Mouse (Mus musculus): ENCODE measurements at regions not wholly inside any gene's neighbourhood (a gene's known extent, or its start where the extent isn't known, plus 50 kb on each side); places are given as distances from the start of the nearest gene placed in this dataset.

DNA sequence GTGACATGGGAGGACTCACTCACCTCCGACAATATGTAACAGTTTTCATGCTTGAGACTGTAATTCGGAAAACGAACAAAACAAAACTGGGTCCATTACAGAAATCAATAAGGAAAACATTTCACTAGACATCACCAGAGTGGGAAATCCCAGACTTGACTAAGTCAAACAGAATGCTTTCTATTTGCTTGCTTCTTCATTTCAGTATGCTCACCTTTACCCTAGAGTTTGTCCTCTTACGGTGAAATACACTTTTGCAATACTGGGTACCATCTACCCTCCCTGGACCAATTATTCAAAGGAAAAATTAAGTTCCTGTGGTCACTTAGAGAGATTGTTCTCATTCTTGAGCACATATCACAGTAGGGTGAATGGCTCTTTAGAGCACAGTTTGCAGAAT is 613.4 kb upstream of the 4930412O13Rik start:
- 95% methylated on average over 4 of the region's 4 CpGs for WGBS
- H3K9me3 ChIP-seq (replicated peaks), result no peaks in the 10 kb centered on the region

DNA sequence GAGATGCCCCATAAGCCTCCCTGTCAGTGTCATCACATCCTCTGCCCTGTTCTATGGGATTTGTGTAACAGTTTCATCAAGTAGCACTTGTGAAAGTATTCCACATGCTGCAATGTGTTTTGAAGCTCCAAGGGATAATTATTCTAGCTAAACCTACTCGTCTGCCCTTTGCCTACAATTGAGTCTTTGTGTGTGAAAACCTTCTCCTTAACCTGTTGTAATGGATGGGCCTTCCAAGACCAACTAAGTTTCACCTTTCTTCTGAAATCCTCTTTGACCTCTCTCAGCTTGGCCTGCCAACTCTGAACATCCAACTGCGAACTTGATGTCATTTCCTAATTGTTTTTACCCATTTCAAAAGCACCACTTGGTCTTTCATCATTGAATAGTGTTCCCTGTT is 597.6 kb upstream of the 4930412O13Rik start:
- no peaks in the 10 kb centered on the region for H3K27me3 ChIP-seq (replicated peaks)
- H3K9me3 ChIP-seq (replicated peaks), result no peaks in the 10 kb centered on the region
- H3K4me2 ChIP-seq, result no peak overlapping the region
- no peak for ATAC-seq (ENCODE audit: low FRiP score)
- H3K27ac ChIP-seq (replicated peaks), result no peak overlapping the region
- H3K4me1 ChIP-seq, result no peaks in the 10 kb centered on the region
- H3K4me3 ChIP-seq (replicated peaks), result no peak overlapping the region
- H3K9ac ChIP-seq (replicated peaks), result no peak overlapping the region
- 85% methylated on average over 2 of the region's 2 CpGs for WGBS
- no peaks in the 10 kb centered on the region for H3K36me3 ChIP-seq

More for the DNA sequence above, 613.4 kb upstream of the 4930412O13Rik start:
- H3K4me3 ChIP-seq (replicated peaks), result no peak overlapping the region
- ATAC-seq (ENCODE audit: low FRiP score), result no peak
- no peak overlapping the region for H3K4me2 ChIP-seq
- no peaks in the 10 kb centered on the region for H3K36me3 ChIP-seq
- H3K4me1 ChIP-seq, result no peaks in the 10 kb centered on the region
- no peak overlapping the region for H3K9ac ChIP-seq (replicated peaks)
- H3K27ac ChIP-seq (replicated peaks), result no peak overlapping the region
- H3K27me3 ChIP-seq (replicated peaks), result no peaks in the 10 kb centered on the region

DNA sequence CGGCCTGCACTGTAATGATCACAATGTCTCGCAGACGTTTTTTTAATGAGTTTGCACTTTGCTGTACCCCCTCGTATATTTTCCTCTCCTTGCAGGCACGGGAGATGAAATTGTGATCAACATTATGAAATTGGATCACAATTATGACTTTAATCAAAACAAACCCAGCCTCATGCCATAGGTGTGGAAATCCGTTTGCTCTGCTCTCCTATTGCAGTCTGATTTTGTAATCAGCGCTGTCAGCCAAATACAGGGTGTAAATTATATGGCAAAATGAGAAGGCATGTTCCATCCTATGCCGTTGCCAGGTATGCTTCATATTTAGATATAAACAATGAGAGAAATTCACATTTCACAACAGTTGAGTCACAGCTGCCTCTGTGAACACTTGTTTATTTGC is 595.3 kb upstream of the 4930412O13Rik start:
- 83% methylated on average over 8 of the region's 8 CpGs for WGBS
- Histone ChIP-seq H3K4me3 (replicated peaks) (no peak overlapping the region), H3K27me3 (replicated peaks) (no peaks in the 10 kb centered on the region)

DNA sequence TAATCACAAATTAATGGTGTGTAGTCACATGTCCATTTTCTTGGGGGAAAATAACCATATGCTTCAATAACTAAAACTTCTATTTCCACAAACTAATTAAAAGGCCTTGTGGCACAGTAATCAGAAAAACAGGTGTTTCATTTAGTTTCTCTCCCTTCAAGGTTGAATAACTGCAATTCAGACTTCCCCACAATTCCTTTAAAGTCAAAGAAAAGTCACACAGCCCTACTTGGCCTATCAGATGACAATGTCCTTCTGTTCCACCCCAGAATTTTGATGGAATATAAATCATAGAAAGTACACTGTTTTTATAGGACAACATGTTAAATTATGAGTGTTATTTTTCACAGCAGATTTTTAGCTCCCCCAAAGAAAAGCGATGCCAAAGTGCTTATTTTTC is 594.0 kb upstream of the 4930412O13Rik start:
- Histone ChIP-seq H3K36me3 (no peaks in the 10 kb centered on the region), H3K27ac (replicated peaks) (no peak overlapping the region), H3K9ac (replicated peaks) (no peak overlapping the region), H3K27me3 (replicated peaks) (no peaks in the 10 kb centered on the region), H3K9me3 (replicated peaks) (no peaks in the 10 kb centered on the region), H3K4me2 (no peak overlapping the region), H3K4me1 (no peaks in the 10 kb centered on the region), H3K4me3 (replicated peaks) (no peak overlapping the region)
- 95% methylated on average over 1 of the region's 1 CpGs for WGBS
- ATAC-seq (ENCODE audit: low FRiP score), result no peak

More for the DNA sequence above, 595.3 kb upstream of the 4930412O13Rik start:
- no peak for ATAC-seq (ENCODE audit: low FRiP score)
- no peak overlapping the region for H3K27ac ChIP-seq (replicated peaks)
- H3K4me1 ChIP-seq, result no peaks in the 10 kb centered on the region
- H3K9ac ChIP-seq (replicated peaks), result no peak overlapping the region
- H3K9me3 ChIP-seq (replicated peaks), result no peaks in the 10 kb centered on the region
- no peaks in the 10 kb centered on the region for H3K36me3 ChIP-seq
- H3K4me2 ChIP-seq, result no peak overlapping the region

DNA sequence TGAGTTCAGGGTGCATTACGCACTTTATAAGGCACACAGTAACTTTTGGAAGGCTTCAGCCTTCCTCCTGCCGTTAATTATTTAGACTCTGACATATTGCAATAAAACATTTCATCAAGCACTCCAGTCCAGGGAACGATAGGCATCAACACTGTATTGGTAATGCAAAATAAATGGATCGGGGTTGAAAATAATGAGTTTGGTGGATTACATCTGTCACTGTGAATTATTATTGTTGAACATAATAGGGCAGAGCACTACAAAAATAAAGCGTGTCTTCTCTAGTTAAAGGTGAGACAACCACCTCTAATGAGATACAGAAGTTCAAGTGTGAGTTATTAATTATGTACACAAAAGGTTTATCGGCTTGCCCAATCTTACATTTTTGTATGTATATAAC is 593.4 kb upstream of the 4930412O13Rik start:
- no peak for ATAC-seq (ENCODE audit: low FRiP score)
- Histone ChIP-seq H3K9ac (replicated peaks) (no peak overlapping the region), H3K36me3 (no peaks in the 10 kb centered on the region), H3K4me1 (no peaks in the 10 kb centered on the region), H3K4me3 (replicated peaks) (no peak overlapping the region), H3K4me2 (no peak overlapping the region), H3K27me3 (replicated peaks) (no peaks in the 10 kb centered on the region), H3K9me3 (replicated peaks) (no peaks in the 10 kb centered on the region), H3K27ac (replicated peaks) (no peak overlapping the region)
- WGBS, result 82% methylated on average over 6 of the region's 6 CpGs

DNA sequence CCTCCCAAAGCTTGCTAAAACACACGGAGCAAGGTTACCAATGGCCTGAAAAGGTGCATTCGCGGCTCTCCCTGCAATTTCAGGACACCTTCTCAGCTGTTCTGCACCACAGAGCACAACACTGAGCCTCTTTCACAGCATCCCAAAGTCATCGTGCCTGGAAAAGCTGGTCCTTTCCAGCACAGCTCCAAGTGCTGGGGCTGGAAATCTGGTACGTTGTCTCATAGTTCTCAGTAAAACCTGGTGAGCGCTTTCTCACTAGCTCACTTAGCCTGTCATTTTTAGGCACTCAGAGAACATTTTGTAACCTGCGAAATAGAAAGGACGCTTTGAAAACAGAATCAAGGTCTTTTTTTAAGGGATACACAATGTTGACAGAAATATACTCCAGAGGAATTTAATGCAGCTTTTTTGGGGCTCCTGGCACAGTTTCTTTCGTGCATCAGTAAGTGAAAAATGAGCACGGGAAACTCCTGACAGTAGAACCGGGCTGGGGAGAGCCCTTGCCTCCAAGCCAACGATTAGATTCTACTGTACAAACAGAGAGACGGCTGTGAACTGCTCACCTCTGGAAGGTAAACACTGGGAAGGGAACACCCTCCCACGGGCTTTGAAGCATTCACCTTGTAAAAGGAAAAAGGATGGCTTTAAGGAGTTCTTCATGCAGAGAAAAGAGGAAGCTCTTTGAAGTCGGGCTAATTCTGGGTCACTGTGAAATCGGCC is 549.3 kb upstream of the 4930412O13Rik start:
- H3K9ac ChIP-seq (replicated peaks), result no peak overlapping the region
- WGBS, result 46% methylated on average over 16 of the region's 16 CpGs
- H3K27ac ChIP-seq (replicated peaks), result no peak overlapping the region
- peak overlapping the region; percentile 20 for H3K4me2 ChIP-seq
- H3K36me3 ChIP-seq, result no peaks in the 10 kb centered on the region
- no peaks in the 10 kb centered on the region for H3K27me3 ChIP-seq (replicated peaks)
- H3K4me3 ChIP-seq (replicated peaks), result no peak overlapping the region
- no peaks in the 10 kb centered on the region for H3K9me3 ChIP-seq (replicated peaks)
- H3K4me1 ChIP-seq, result no peaks in the 10 kb centered on the region
- no peak for ATAC-seq (ENCODE audit: low FRiP score)

DNA sequence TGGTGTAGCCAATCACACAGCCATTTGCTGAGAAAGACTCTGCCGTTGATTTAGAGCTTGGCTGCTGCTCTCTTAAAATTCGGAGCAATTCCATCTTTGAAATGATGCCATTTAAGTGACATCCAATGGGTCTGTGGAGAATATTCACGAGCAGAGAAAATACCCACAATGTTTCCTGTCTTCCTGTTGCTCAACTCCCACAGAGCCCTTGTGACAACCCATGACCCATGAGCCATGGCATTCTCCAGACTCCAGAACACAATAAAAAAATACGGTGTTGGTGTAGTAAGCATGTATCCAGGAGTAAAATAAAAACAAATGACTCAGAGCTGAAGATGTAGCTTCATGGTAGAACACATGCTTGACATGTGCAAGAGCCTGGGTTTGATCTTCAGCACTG is 532.1 kb upstream of the 4930412O13Rik start:
- Histone ChIP-seq H3K9me3 (replicated peaks) (no peaks in the 10 kb centered on the region), H3K4me2 (no peak overlapping the region), H3K4me1 (0 out of 2 replicates have a peak, but pooled peaks cover 4% of the 10 kb centered on the region), H3K27me3 (replicated peaks) (no peaks in the 10 kb centered on the region), H3K9ac (replicated peaks) (no peak overlapping the region), H3K4me3 (replicated peaks) (no peak overlapping the region), H3K27ac (replicated peaks) (no peak overlapping the region), H3K36me3 (no peaks in the 10 kb centered on the region)
- no peak for ATAC-seq (ENCODE audit: low FRiP score)
- 52% methylated on average over 4 of the region's 4 CpGs for WGBS

DNA sequence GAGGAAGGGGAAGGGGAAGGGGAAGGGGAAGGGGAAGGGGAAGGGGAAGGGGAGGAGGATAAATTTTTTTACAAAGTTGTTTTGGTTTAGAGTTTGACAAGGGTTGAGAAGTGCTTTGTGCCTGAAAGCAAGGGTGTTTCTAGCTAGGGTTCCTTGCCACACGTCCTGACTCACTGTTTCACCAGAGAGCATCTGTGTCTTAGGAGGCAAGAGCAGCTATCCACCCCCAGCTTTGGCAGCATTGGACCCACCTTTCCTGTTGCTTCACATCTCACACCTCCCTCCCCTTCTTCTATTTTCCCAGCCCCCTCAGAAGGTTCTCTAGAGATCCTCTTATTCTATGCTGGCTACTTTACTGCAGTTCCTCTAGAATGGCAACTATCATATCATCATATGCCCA is 531.1 kb upstream of the 4930412O13Rik start:
- Histone ChIP-seq H3K36me3 (no peaks in the 10 kb centered on the region), H3K9ac (replicated peaks) (no peak overlapping the region), H3K4me3 (replicated peaks) (no peak overlapping the region), H3K4me2 (no peak overlapping the region), H3K27ac (replicated peaks) (no peak overlapping the region), H3K9me3 (replicated peaks) (no peaks in the 10 kb centered on the region), H3K27me3 (replicated peaks) (no peaks in the 10 kb centered on the region), H3K4me1 (0 out of 2 replicates have a peak, but pooled peaks cover 4% of the 10 kb centered on the region)
- 72% methylated on average over 1 of the region's 1 CpGs for WGBS
- ATAC-seq (ENCODE audit: low FRiP score), result no peak

DNA sequence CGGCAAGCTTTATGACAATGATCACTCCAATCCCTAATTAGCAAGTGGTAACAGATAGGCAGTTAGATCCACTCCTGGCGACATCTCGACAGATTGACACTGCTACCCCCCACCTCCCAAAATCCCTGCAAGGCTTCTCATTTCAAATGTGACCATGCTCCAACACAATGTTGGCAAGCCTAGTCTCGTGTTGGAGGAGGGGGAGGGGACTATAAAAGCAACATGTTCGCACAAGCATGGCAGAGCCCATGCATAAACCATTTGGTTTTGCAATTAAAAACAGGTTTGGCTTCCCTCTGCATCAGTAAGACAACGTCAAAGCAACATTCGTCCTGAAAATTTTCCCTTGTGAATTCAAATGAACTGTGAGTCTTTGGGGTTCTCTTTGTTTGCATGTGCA is 528.9 kb upstream of the 4930412O13Rik start:
- Histone ChIP-seq H3K27ac (replicated peaks) (no peak overlapping the region), H3K4me1 (0 out of 2 replicates have a peak, but pooled peaks cover 4% of the 10 kb centered on the region), H3K27me3 (replicated peaks) (no peaks in the 10 kb centered on the region), H3K4me2 (no peak overlapping the region), H3K9ac (replicated peaks) (no peak overlapping the region), H3K9me3 (replicated peaks) (no peaks in the 10 kb centered on the region), H3K4me3 (replicated peaks) (no peak overlapping the region), H3K36me3 (no peaks in the 10 kb centered on the region)
- 29% methylated on average over 7 of the region's 7 CpGs for WGBS
- ATAC-seq (ENCODE audit: low FRiP score), result peak; percentile 68

DNA sequence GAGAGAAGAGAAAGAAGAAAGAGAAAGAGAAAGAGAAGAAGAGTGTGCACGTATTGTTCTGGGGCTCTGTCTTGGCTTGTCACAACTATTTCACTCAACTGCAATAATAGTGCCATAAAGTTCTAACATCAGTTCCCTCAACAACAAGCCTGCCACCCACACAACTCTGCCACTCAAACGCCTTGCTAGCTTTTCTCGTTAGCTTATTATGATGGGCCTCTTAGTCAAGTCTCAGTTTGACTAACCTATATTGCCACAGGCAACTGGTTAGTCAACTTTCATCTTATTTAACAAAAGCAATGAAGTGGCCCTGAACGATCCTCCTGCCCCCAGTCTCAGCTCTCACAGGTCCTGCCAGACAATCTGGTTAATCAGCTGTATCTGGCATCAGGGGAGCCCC is 521.0 kb upstream of the 4930412O13Rik start:
- no peak overlapping the region for H3K4me3 ChIP-seq (replicated peaks)
- no peak for ATAC-seq (ENCODE audit: low FRiP score)
- no peaks in the 10 kb centered on the region for H3K9me3 ChIP-seq (replicated peaks)
- H3K4me1 ChIP-seq, result no peaks in the 10 kb centered on the region
- H3K4me2 ChIP-seq, result no peak overlapping the region
- H3K9ac ChIP-seq (replicated peaks), result no peak overlapping the region
- no peaks in the 10 kb centered on the region for H3K27me3 ChIP-seq (replicated peaks)
- WGBS, result 36% methylated on average over 4 of the region's 4 CpGs
- H3K27ac ChIP-seq (replicated peaks), result no peak overlapping the region
- H3K36me3 ChIP-seq, result no peaks in the 10 kb centered on the region

DNA sequence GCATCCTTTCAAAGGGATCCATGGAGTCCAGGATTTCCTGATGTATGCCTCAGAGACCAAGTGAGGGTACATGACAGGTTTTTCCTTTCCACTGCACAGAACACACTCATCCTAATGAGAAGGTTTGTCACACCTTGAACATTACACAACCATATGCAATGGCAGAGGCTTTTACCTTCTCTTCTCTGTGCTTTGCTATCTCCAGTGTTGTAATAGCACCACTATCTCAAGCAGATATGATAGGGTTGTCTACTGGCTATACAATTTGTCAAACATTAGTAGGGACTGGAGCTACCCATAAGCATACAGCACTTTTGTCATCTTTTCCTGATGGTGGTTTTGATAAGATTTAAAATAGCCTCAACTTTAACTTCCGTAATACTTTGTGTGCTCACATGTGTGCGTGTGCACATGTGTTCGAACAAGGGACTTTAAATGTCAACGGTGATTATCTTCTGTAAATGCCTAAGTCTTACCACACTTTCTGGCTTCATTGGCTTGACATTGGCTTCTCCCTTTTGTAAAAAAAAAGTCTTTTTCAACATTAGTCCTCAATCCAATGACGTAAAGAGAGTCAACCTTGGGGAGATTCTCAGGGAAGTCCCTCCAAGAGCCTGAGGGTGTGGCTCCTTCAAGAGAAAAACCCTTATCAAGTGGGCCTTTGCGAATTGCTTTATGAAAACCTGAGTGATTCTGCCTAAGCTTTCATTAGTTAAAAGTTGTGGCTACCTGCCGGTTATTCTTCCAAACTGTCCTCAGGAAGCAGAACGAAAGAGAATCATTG is 513.1 kb upstream of the 4930412O13Rik start:
- H3K4me2 ChIP-seq, result no peak overlapping the region
- H3K9me3 ChIP-seq (replicated peaks), result no peaks in the 10 kb centered on the region
- no peaks in the 10 kb centered on the region for H3K27me3 ChIP-seq (replicated peaks)
- H3K9ac ChIP-seq (replicated peaks), result no peak overlapping the region
- no peak overlapping the region for H3K4me3 ChIP-seq (replicated peaks)
- no peaks in the 10 kb centered on the region for H3K36me3 ChIP-seq
- H3K27ac ChIP-seq (replicated peaks), result no peak overlapping the region
- WGBS, result 93% methylated on average over 8 of the region's 8 CpGs
- no peak for ATAC-seq (ENCODE audit: low FRiP score)
- no peaks in the 10 kb centered on the region for H3K4me1 ChIP-seq

DNA sequence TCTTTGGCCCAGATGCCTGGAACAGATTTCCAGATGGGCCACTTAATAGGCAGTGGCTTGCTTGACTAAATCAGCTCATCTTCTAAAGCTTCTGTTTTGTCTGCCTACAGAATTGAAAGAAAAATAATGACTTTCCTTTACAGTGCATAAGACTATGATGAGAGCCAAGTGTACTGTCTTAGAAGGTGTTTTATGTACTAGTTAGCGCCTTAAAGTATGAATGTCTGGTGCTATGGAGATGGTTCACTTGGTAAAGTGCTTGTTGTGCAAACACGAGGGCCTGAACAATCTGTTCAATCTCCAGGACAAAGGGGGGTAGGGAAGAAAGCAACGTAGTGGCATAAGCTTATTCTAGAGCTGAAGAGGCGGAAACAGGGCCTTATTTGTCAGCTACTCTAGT is 511.5 kb upstream of the 4930412O13Rik start:
- Histone ChIP-seq H3K27ac (replicated peaks) (no peak overlapping the region), H3K4me1 (no peaks in the 10 kb centered on the region), H3K4me3 (replicated peaks) (no peak overlapping the region), H3K36me3 (no peaks in the 10 kb centered on the region), H3K9ac (replicated peaks) (no peak overlapping the region), H3K9me3 (replicated peaks) (no peaks in the 10 kb centered on the region), H3K27me3 (replicated peaks) (no peaks in the 10 kb centered on the region), H3K4me2 (no peak overlapping the region)
- no peak for ATAC-seq (ENCODE audit: low FRiP score)
- WGBS, result 66% methylated on average over 4 of the region's 4 CpGs

All from neural tube, embryonic 15.5 days (tissue).